Mouse (Mus musculus) kidney, postnatal 14 days (tissue): ENCODE data around the gene Gp1ba.
A peak's percentile ranks its signal among the peaks of the same experiment; 100 is the strongest.

ENCODE experiments used
- DNase-seq: peaks from one replicate; pipeline ENCODE4 v3.0.0; 2022; ENCODE audit warnings: mixed read lengths

Gp1ba gene

DNA sequence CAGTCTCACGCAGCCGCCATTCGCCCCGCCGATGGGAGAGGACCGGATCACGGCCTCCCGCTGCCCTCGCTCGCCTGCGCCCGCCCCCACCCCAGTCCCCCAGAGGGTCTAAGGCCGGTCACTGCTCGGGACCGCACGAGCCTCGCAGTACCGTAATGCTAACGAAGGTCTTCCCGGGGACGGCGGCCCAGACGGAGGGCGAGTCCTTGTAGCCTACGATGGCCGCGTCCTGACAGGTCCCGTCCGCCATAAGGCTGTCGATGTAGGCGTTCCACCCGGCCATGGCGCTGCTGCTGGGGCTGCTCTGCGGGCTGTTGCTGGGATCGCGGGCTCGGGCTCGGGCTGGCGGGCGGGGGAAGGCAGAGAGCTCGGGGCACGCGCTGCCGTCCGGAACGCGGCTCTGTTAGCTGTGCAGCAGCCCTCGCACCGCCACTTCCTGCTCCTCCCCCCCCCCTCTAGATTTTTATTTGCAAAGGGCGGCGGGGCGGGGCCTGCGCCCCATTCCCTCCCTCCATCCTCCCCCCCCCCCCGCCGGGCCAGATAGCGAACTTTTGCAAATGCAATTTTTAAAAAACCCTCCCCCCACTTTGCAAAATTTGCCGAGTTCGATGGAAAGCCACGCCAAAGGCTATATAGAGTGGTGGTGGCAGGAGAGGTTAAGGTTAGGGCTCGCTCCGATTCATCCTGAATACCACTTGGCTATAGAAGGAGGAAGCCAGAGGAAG is 15.4 kb downstream of the Gp1ba start, which contains the start of gene Pfn1:
TSS of gene Pfn1 (minus strand) at position 447 of the 725 bp plus-strand sequence.
- peak; percentile 90 for DNase-seq

DNA sequence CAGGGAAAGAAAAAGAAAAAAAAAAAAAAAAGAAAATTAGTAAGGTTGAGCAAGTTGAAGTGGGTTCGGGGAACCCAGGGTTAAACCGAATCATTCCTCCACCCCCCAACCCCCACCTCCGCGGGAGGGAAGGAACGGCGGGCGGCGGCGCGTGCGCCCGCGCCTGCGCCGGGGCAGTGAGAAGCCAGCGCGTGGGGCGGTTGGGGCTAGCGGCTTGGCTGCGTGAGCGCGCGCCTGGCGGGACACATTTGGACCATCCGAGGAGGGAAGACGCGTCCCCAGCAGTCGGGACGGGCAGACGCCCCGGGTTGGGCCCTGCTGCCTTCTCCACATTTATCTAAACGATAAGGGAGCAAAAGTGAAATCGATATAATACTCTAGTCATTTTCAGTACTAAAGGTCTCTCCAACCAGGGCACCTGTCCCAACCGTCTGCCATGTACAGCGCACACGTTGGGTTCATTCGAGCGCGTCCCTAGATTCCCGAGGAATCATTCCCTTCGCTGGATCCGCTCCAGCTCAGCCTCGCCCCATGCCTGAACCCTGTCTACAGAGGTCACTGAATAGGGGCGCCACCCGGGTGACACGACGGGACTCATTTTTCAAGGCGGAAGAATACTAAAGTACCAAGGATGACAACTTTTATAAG is 16.1 kb downstream of the Gp1ba start:
- DNase-seq: peak; percentile 91

GRCm38 (mm10) chr11:70655571-70656455 is 16.9 kb downstream of the Gp1ba start:
- DNase-seq: peak; percentile 67

GRCm38 (mm10) chr11:70656456-70656927 is 17.6 kb downstream of the Gp1ba start:
- peak; percentile 67 for DNase-seq

- DNase-seq: no peak
These were observed 18.0 kb downstream of the Gp1ba start, which contains the start of gene Eno3 for GRCm38 (mm10) chr11:70656964-70657363. Gene Eno3, plus strand, starts transcription at chr11:70657202.

- DNase-seq: no peak
These were observed 18.7 kb downstream of the Gp1ba start for GRCm38 (mm10) chr11:70657573-70657972.

GRCm38 (mm10) chr11:70657991-70658390 is 19.1 kb downstream of the Gp1ba start:
- no peak for DNase-seq

DNA sequence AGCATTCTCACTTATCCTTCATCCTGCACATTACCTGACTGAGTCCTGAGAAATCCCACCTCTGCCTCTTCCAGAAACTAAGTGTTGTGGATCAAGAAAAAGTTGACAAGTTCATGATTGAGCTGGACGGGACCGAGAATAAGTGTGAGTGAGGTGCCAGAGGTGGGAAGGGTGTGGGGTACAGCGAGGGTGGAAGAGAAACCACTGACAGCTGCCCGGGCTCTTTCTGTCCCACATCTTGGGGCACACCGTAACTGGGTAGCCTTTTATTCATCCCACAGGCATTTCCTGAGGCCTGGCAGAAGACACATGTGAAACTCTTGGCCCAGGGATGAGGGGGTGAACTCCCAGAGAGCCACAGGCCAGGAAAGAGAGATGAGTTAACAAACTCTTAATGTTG is 19.6 kb downstream of the Gp1ba start:
- DNase-seq: no peak

DNA sequence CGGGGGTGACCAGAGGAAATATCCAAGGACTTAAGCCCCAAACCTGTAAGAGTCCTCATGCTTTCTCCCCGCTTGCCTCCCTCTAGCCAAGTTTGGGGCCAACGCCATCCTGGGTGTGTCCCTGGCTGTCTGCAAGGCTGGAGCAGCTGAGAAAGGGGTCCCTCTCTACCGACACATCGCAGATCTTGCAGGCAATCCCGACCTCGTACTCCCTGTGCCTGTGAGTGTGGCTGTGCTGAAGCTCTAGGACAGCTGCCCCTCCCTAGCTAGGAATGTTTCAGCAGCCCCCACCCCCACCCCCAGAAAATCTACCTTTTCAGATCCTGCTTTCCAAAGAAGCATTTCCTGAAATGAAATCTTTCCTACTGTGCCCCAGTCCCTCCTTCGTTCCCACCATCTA is 20.0 kb downstream of the Gp1ba start:
- no peak for DNase-seq

- no peak for DNase-seq
These were observed 21.6 kb downstream of the Gp1ba start for GRCm38 (mm10) chr11:70660571-70660970.

GRCm38 (mm10) chr11:70663101-70663500 is 24.2 kb downstream of the Gp1ba start:
- no peak for DNase-seq

- DNase-seq: no peak
These were observed 25.0 kb downstream of the Gp1ba start for GRCm38 (mm10) chr11:70663957-70664356.

DNA sequence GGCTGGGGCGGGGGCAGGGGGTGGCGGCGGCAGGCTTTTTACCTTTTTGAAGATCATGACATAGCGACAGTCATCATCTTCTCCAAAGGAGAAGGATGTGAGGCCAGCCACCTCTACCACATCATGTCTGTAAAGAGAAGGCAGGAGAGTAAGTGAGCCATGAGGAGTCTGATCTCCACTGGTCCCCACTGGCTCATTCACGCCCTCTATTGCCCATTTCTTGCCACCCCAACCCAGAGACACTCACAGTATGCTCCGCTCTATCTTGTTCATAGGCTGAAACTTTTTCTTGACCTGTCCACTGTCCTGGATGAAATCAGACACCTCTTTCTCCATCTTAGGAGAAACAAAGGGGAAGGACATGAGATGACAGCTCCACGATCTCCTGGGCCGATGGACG is 25.8 kb downstream of the Gp1ba start:
- no peak for DNase-seq

GRCm38 (mm10) chr11:70666687-70667086 is 27.8 kb downstream of the Gp1ba start:
- no peak for DNase-seq

GRCm38 (mm10) chr11:70667271-70668150 is 28.6 kb downstream of the Gp1ba start:
- DNase-seq: no peak

- DNase-seq: no peak
These were observed 29.4 kb downstream of the Gp1ba start for GRCm38 (mm10) chr11:70668335-70668770.

DNA sequence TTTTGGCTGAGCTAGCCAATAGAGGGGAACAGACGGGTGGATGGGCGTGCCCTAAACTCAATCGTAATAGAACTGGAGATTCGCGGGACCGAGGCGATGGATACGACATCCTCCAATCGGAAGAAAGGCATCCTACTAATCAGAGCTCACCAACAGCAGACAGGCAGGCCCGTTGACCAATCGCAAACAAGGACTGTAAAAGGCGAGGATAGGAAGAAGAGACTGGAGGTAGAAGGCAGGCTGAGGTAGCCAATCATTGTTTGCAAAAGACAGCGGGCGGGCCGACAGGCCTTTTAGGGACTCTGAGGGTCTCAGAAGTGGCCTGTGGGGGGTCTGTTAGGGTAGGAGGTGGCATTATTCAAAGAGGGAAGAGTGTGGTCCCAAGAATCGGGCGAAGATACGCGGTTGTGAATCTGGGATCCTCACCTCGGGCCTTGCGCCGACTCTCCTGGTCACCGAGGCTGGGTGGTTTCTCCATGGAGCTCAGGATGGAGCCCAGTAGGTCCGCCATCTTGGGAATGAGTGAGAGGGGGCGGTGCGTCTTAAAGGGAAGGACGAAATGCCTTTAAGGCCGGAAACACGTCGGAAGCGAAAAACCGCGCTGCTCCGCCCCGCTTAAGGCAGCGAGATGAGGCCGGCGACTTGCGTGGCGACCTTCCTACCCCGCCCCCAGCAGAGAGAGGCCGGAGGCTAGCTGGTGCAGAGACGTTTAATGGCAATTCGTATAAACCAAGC is 30.0 kb downstream of the Gp1ba start, which contains the start of gene Spag7:
TSS of gene Spag7 (minus strand) at position 646 of the 735 bp plus-strand sequence.
- peak; percentile 99 for DNase-seq

GRCm38 (mm10) chr11:70669582-70670345 is 30.8 kb downstream of the Gp1ba start:
- peak; percentile 78 for DNase-seq

- DNase-seq: no peak
These were observed 31.6 kb downstream of the Gp1ba start for GRCm38 (mm10) chr11:70670483-70670882.

GRCm38 (mm10) chr11:70671333-70672047 is 32.6 kb downstream of the Gp1ba start:
- DNase-seq: peak; percentile 36
